Mouse (Mus musculus): ENCODE results near the gene Stard7. TPM values are rescaled to one million over a fixed set of nuclear protein-coding genes. Genes with fewer than 3 reads are reported as not detected.
"Not testable (repeated sequence)": the region's sequence is repeated elsewhere in the genome, so short reads cannot be mapped to it uniquely, and the experiment has no call there.

Gene Stard7
- total RNA-seq, 2 experiments from 2014 or later: 157 to 170 TPM

DNA sequence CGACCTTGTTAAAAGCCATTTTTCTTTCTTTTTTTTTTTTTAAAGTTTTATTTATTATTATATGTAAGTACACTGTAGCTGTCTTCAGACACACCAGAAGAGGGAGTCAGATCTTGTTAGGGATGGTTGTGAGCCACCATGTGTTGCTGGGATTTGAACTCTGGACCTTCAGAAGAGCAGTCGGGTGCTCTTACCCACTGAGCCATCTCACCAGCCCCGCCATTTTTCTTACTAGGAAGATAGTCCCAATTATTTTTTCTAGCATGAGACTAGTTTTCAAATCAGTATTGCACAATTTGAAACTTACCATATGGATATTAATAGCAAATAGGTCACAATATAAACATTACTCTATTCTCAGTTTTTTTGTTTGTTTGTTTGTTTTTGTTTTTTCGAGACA is 2.0 kb downstream of the Stard7 start:
- DNase-seq; intact Hi-C loops (cut with DNase I): not testable (repeated sequence)

DNA sequence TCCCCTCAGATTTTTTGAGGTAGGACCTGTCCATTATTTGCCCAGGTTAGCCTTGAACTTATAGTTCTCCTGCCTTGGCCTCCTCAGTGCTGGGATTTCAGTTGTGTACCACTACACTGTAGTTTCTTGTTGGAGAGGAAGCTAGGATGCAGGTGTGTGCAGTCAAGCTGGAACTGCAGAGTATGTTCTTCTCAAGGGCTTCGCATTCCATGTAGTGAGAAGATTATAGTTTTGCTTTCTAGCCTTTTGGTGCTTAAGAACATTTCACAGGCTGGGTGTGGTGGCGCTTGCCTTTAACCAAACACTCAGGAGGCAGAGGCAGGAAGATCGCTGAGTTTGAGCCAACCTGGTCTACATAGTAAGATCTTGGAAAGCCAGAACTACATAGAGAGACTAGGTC is 2.8 kb downstream of the Stard7 start:
- no peak for DNase-seq
- intact Hi-C loops (cut with DNase I): no loop called here

DNA sequence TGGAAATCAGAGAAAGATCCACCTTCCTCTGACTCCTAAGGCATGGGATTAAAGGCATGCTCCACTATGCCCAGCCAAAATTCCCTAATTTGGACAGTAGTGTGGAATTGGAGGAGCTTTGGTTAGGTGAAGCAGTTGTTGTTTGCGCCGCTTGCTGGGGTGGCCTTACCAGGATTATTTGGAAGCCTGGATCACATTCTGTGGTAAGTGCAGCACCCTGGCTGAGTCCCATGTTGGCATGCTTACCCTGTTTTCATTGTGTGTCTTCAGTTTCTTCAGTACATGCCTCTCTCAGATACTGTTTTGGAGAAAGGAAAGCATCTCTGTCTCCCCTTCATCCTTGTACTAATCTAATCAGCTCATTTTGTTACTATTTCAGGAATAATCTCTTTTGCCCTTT is 4.6 kb downstream of the Stard7 start:
- DNase-seq: no peak
- intact Hi-C loops (cut with DNase I): no loop called here

DNA sequence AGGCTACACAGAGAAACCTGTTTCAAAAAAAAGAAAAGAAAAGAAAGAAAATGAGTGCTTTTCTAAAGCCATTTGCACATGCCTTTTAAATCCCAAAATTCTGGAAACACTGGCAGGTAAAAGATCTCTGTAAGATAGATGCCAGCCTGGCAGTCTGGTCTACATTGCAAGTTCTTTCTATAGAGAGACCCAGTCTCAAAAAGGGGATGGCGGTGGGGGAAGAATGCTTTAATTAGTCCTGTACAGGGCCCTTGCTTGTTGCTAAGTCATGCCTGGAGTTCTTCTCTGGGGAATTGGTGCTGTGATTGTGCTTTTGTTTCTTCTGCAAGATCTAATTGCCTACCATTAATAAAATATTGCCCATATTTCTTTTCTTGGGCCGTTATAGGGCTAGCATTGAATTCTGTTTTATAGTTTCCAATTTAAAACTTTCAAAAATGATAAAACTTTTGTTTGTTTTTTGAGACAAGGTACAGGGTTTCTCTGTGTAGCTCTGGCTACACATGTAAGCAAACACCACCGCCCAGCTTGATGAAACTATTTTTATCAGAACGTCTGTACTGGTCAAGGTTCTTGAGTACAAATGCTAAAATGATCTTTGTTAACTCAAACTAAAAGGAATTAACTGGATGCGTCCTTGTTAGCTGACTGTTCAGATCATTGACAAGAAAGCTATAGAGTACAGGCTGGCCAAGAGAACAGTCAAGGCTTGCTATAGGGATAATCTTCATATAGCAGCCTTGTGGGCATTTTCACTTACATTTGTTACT is 5.7 kb downstream of the Stard7 start:
- intact Hi-C loops (cut with DNase I): no loop called here
- no peak for DNase-seq

DNA sequence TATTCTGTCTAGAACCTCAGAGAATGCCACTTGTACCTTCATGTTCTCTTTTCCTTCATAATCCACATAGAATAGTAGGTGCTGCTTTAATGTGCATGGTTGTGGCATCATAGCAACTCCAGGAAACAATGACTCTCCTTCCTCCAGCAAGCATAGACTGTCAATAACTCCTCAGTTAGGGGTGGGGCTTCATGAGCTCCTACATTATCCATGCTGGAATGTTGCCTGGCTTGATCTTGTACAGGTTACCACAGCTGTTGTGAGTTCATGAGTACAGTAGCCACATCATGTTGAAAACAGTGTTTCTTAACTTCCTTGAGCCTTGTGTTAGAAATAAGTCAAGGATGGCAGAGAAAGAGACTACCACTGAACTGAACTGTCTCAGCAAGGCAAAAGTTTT is 8.1 kb downstream of the Stard7 start:
- no peak for DNase-seq
- intact Hi-C loops (cut with DNase I): no loop called here

DNA sequence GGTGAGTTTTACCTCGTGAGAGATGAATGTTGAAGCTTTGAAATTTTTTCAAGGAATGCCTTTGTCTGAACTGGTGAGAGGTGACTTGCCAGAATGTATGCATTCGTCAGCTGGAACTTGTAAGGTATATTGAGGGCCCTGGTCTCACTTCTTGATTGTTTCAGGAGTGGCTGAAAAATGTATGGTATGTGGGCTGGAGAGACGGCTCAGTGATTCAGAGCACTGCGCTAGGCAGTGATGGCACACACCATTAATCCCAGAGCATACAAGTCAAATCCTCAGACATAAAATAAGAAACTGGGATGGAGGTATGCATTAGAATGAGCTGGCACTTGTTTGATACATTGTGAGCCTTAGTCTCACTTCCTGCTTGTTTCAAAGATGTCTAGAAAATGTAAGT is 22.2 kb downstream of the Stard7 start:
- DNase-seq: no peak
- intact Hi-C loops (cut with DNase I): no loop called here

DNA sequence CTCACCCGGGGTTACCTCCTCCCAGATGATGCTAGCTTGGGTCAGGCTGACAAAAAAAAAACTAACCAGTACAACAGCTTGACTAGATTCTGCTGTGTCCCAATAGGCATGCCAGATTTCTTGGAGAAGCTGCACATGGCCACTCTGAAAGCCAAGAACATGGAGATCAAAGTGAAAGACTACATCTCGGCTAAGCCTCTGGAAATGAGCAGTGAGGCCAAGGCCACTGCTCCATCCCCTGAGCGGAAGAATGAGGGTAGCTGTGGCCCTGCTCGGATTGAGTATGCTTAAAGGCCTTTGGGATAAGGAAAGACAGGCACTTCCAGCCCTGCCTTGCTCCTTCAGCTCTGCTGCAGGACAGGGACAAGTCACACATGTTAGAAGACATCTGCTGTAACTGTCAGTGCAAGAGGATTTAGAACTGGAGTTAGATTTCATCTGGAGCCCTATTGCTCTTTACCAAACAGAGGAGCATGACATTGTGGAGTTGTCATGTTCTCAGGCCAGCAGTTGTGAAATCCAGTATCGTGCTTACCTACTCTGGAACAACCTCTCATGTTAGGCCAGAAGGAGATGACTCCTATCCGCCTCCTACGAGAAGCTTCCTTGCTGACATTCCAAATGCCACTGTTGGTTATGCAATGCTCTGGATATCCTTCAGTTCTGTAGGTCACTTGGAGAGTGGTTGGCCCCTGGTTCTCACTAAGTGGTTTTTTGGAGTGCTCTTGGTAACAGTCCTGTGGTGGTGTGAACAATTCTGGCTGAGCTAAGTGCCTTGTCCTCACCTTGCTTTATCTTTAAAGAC is 27.2 kb downstream of the Stard7 start:
- intact Hi-C loops (cut with DNase I): no loop called here
- DNase-seq: no peak

DNA sequence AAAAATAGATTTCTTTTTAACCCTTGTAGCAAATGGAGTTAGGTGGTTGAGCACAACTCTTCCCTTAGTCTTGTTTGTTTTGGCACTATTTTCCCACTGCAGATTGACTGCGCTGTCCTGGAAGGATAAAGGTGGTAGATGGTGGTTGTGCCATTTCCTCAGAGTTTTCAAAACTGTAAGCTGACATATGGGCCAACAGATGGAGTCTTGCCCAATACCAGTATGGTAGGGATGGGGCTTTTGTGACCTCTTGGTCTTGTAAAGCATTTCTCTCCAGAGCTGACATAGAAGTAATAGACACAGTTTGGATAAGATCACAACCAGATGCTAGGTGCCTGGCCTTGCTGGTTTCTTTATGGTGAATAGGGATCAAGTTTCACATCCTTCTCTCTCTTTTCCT is 28.0 kb downstream of the Stard7 start:
- intact Hi-C loops (cut with DNase I): no loop called here
- no peak for DNase-seq

DNA sequence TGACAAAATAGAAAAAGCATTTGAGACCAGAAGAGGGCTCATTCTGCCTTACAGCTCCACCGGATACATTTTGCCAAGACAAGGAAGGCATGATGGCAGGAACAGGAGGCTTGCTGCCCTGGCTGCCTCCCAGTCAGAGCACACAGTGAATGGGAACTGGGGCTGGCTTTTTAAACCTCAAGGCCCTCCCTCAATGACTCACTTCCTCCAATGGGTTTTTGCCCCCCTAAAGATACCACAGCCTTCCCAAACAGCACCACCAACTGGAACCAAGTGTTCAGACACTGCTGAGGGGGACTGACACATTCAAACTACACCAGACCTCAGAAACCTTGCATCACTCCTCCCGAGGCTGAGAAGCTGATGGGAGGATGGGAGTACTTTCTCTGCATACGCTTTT is 30.7 kb downstream of the Stard7 start:
- DNase-seq: no peak
- intact Hi-C loops (cut with DNase I): no loop called here

DNA sequence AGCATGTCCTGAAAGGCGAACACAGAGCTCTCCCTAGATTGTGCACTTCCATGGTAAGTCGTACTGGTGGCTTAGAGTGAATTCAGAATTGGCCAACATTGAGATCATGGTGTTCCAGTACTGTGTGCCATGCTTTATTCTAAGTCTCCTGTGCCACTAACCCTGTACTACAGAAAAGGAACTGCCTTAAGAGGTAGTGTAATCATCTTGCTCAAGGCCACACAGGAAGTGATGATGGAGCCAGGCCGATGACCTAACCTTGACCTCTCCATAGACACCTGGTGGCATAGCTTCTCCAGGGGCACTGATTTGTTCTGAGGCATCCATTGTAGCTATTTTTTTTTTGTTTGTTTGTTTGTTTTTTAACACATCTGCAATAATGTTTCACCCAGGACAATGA is 31.9 kb downstream of the Stard7 start:
- intact Hi-C loops (cut with DNase I): no loop called here
- no peak for DNase-seq

DNA sequence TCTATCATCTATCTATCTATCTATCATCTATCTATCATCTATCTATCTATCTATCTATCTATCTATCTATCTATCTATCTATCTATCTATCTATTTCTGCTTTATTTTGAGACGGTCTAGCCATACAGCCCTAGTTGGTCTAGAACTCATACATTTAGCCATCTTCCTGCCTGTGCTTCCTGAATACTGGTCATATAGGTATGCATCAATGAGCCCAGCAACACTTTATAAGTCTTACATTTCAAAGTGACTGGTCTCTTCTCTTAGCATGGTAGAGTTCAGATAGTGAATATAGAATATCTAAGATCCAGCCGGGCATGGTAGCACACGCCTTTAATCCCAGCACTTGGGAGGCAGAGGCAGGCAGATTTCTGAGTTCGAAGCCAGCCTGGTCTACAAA is 34.2 kb downstream of the Stard7 start:
- DNase-seq; intact Hi-C loops (cut with DNase I): not testable (repeated sequence)

DNA sequence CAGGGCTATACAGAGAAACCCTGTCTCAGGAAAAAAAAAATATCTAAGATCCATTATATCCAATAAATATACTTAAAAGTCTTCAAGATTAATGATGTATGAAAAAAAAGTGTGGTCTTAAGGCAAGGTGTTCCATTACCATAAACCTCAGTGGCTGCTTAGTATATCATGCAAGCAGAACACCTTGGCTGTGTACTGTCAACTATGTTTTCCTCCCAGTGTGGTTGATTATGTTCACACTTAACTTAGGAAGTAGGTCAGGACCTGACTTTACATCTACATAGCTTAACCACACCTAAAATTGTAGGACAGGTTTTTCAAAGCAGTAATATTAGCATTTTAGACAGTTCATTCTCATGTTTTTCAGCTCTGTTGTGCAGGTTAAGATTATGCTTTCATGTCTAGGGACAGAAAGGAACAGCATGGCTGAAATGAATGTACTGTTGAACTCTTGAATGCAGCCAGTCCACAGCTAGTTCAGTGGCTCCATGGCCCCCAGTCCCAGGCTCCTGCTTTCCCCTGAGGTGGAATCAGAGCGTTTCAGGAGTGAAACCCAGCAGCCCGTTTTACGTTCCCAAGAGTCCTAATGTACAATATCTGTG is 34.7 kb downstream of the Stard7 start:
- DNase-seq: no peak
- intact Hi-C loops (cut with DNase I): no loop called here

DNA sequence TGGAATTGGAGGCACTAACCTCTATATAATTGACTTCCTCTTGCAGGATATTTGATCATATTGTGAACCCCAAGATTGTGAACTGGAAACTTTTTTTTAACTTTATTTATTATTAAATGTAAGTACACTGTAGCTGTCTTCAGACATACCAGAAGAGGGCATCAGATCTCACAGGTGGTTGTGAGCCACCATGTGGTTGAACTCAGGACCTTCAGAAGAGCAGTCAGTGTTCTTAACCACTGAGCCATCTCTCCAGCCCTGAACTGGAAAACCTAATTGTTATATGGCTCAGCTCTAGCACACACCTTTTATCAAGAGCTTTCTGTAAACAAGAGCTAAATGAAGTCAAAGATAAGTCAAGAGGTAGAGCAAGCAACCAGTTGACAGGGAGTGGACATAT is 36.1 kb downstream of the Stard7 start:
- no peak for DNase-seq
- intact Hi-C loops (cut with DNase I): no loop called here

DNA sequence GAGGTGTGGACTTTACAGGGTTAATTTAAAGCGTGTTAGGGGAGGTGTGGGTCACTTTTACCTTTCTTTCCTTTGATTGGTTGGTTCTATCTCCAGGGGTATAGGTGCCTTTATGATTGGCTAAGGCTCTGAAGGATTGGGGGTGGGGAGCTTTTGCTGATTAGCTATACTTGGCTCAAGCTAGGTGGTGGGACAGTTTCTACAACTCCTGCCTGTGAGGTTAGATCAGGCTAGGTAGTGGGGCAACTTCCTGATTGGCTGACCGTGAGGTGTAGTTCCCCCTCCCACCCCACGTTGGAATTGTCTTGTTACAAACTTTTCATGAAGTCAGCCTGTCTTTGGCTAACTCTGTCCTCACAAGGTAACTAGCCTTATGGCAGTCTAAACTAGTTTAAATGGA is 37.2 kb downstream of the Stard7 start:
- intact Hi-C loops (cut with DNase I): no loop called here
- no peak for DNase-seq

DNA sequence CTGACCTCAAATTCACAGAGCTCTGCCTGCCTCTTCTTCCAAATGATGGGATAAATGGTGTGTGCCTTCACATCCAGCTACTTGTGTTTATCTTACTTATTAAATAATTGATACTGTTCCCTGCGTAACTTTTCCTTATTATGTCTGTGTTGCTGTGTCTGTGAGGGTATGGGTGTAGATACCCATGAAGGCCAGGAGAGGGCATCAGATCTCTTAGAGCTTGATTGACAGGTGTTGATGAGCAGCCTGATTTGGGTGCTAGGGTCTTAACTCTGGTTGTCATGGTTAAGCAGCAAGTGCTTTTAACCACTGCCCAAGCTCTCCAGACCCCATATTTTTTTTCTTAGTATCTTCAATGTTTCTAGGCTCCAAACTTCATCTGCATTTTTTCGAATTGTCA is 38.6 kb downstream of the Stard7 start:
- intact Hi-C loops (cut with DNase I): loop anchor here (2.0 kb wide), 1 partner anchor 32 kb away; no protein-coding TSS in a partner anchor

DNA sequence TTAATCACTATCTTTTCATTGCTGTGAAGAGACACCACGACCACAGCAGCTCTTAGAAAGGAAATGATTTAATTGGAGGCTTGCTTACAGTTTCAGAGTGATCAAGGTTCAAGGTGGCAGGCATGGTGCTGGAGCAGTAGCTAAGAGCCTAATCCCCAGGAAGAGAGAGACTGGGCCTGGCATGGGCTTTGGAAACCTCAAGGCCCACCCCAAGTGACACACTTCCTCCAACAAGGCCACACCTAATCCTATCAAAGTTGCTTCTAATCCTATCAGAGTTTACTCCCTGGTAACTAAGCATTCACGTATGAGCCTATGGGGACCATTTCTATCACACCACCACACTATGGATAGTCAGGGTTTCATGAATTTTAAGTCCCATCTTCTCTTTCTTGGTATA is 40.2 kb downstream of the Stard7 start:
- intact Hi-C loops (cut with DNase I): no loop called here
- DNase-seq: no peak

More for the DNA sequence above, 38.6 kb downstream of the Stard7 start:
- DNase-seq: no peak

DNA sequence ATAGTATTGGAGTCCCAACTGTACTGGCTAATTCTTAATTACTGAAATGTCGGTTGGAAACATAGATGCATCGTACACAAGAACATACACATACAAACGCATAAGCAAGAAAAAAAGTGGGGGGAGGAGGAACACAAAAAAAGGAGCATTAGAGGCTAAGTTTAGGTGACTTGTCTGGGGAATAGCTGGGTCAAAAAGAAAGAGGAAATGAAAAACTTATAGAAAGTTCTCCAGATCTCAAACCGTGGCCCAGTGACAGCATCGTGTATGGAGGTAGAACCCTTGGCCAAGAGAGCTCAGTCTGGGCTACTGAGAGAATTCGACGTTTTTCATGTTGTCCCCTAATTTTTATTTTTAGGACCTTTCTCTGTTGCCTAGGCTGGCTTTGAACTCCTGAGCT is 40.7 kb downstream of the Stard7 start:
- intact Hi-C loops (cut with DNase I): no loop called here
- DNase-seq: no peak

DNA sequence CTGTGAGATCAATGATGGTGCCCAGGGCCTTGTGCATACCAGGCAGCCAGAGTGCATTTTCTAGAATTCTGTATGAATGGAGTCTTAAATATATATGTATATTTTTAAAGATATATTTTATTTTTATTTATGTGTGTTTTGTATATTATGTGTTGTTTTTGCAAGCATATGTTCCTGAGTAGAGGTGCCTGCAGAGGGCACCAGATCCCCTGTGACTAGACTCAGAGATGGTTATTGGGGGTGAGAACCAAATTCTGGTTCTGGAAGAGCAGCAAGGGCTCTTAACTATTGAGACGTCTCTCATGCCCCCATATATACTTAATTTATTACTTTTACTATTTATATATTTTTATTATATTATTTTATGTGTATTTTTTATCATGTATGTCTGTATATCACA is 41.2 kb downstream of the Stard7 start:
- no peak for DNase-seq
- intact Hi-C loops (cut with DNase I): no loop called here

DNA sequence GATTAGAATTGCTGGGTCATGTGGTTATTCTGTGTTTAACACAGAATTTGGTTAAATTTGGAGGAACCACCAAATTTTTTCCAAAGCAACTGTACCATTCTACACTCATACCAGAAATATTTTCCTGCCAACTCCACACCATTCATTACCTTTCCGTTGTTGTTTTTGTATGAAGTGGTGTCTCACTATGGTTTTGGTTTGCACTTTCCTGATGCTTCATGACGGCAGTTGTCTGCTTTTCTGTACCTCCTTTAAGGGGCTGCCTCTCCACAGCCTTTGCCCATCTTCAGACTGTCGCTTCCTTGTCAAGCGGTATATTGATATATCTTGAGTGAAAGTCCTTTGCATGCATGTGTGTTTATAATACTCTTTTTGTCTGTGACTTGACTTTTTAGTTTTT is 42.8 kb downstream of the Stard7 start:
- DNase-seq: no peak
- intact Hi-C loops (cut with DNase I): no loop called here

DNA sequence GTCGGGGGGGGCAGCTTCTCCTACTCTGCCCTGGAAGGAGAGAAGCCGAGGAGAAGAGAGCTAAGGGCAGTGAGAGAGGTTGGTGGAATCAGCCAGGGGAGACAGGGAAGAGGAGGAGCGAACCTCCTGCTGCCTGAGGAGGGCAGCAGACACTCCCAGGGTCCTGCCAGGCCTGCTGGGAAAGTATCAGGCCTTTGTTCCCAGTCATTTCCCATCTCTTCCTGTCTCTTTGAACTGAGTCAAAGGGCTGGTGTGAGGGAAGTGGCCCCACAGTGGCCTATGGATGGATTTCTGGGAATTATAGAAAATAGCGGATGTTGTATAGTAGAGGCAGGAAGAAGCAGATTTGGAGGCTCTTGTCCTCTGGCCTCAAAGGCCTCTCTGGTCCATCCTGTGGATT is 43.9 kb downstream of the Stard7 start:
- DNase-seq: no peak
- intact Hi-C loops (cut with DNase I): no loop called here

DNA sequence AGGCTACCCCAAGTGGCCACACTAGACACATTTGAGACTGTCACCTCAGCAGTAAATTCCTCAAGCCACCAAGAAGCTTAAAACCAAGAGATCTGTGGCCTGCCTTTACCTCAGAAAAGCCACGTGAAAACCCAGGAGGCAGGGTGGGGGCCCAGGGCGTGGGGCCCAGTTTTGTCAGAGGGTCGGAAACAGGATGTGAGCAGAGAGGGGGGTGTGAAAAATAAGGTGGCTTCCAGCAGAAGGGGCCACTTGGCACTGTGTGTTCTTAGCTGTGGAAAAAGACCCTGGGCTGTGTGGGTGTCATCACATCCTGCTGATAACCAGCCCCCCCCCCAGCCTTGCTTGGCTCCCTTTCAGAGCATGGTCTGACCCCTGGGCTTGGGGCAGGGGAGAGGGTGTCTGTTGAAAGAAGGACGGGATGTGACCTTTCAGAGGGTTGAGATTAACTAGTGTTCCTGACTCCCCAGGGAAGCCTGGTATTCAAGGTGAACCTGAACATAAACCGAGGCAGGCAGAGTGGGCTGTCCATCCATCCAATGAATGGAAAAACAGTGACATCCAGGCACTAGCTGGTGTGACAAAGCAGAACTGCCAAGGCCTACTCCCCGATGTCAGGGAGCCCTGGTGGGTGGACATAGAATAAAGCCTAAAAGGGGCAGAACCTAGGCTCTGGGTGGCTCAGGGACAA is 44.6 kb downstream of the Stard7 start:
- intact Hi-C loops (cut with DNase I): no loop called here
- no peak for DNase-seq

Data from heart, postnatal 36 days (tissue).